Mouse (Mus musculus) CH12.LX (cell line): ENCODE measurements at regions not wholly inside any gene's neighbourhood (a gene's known extent, or its start where the extent isn't known, plus 50 kb on each side); places are given as distances from the start of the nearest gene placed in this dataset.

Source experiments
- DNase-seq: peaks from one replicate; pipeline ENCODE4 v3.0.0-alpha.2; 2013; ENCODE audit errors: extremely low read depth
- H3K27ac ChIP-seq: 2 replicates; pipeline ENCODE4 v1.5.1; 2012; ENCODE audit warnings: low read depth, mild to moderate bottlenecking, control low read depth, moderate library complexity; ENCODE audit not compliant: insufficient read depth
- H3K27me3 ChIP-seq: replicated peaks from 2 replicates; pipeline ENCODE3; 2012; ENCODE audit warnings: inconsistent platforms
- H3K36me3 ChIP-seq, 2 experiments: replicated peaks in 1 of 2; 2 replicates each; pipeline versions ENCODE3 to v1.6.1; 2012; ENCODE audit warnings: inconsistent platforms in 1 of 2, low read length in 1 of 2, mild to moderate bottlenecking in 1 of 2, mixed read lengths in 1 of 2, moderate library complexity in 1 of 2; ENCODE audit not compliant: control insufficient read depth in 1 of 2, insufficient read depth in 1 of 2
- H3K4me1 ChIP-seq, 2 experiments: 2 replicates each; pipeline ENCODE4 v1.6.1; 2012; ENCODE audit warnings: inconsistent platforms in 1 of 2, moderate library complexity in 1 of 2; ENCODE audit not compliant: insufficient read depth in 2 of 2, control insufficient read depth in 1 of 2
- H3K4me2 ChIP-seq: 2 replicates; pipeline ENCODE4 v1.6.1; 2012; ENCODE audit warnings: low read depth, mild to moderate bottlenecking, control low read depth; ENCODE audit not compliant: poor library complexity, insufficient read depth, severe bottlenecking
- H3K4me3 ChIP-seq, 3 experiments: fragments of 150-350 bp in 1 of 3; sonication (generic) in 1 of 3; replicated peaks in 1 of 3; 2 replicates each; pipeline versions ENCODE3 to v1.5.1; 2011 to 2012; ENCODE audit warnings: low read depth in 2 of 3, low read length in 2 of 3, mild to moderate bottlenecking in 2 of 3, moderate library complexity in 2 of 3, control low read depth in 1 of 3, improper control_type of control experiment in 1 of 3, inconsistent platforms in 1 of 3, mixed read lengths in 1 of 3; ENCODE audit not compliant: poor library complexity in 1 of 3
- H3K79me2 ChIP-seq: replicated peaks from 2 replicates; pipeline ENCODE4 v1.6.1; 2012; ENCODE audit warnings: mild to moderate bottlenecking, moderate library complexity; ENCODE audit not compliant: control insufficient read depth, poor library complexity, insufficient read depth, severe bottlenecking; ENCODE audit errors: extremely low read depth
- H3K9ac ChIP-seq: 2 replicates; pipeline ENCODE4 v1.6.1; 2012; ENCODE audit warnings: low read depth, mild to moderate bottlenecking, control low read depth, moderate library complexity; ENCODE audit not compliant: insufficient read depth
- H3K9me3 ChIP-seq: replicated peaks from 2 replicates; pipeline ENCODE3; 2012; ENCODE audit warnings: low read length, inconsistent platforms, mixed read lengths
- CHD1 ChIP-seq: IDR thresholded peaks from 2 replicates; pipeline ENCODE4 v1.6.1; 2012; ENCODE audit warnings: low read depth, low read length, improper control_type of control experiment, inconsistent platforms
- CHD2 ChIP-seq: IDR thresholded peaks from 2 replicates; pipeline ENCODE4 v1.6.1; 2011; ENCODE audit warnings: low read length, improper control_type of control experiment
- CTCF ChIP-seq, 2 experiments: IDR thresholded peaks in 1 of 2; conservative IDR thresholded peaks in 1 of 2; 2 replicates each; pipeline ENCODE4 v1.5.1; 2011 to 2012; ENCODE audit warnings: low read depth in 2 of 2, low read length in 2 of 2, improper control_type of control experiment in 1 of 2, inconsistent platforms in 1 of 2, mild to moderate bottlenecking in 1 of 2, moderate library complexity in 1 of 2
- E2F4 ChIP-seq: IDR thresholded peaks from 2 replicates; pipeline ENCODE4 v1.6.1; 2011; ENCODE audit warnings: low read depth, low read length, improper control_type of control experiment; ENCODE audit not compliant: insufficient replicate concordance
- EP300 ChIP-seq: IDR thresholded peaks from 2 replicates; pipeline ENCODE4 v1.6.1; 2011; ENCODE audit warnings: low read length, improper control_type of control experiment
- ETS1 ChIP-seq: conservative IDR thresholded peaks from 2 replicates; pipeline ENCODE4 v1.6.1; 2012; ENCODE audit warnings: low read depth, mild to moderate bottlenecking, inconsistent platforms, low read length, improper control_type of control experiment, moderate library complexity
- JUN ChIP-seq: IDR thresholded peaks from 2 replicates; pipeline ENCODE4 v1.6.1; 2011; ENCODE audit warnings: low read depth, mild to moderate bottlenecking, low read length, improper control_type of control experiment, moderate library complexity; ENCODE audit not compliant: insufficient read depth
- KAT2A ChIP-seq: IDR thresholded peaks from 2 replicates; pipeline ENCODE4 v1.6.1; 2012; ENCODE audit warnings: low read length, improper control_type of control experiment, inconsistent platforms; ENCODE audit not compliant: insufficient replicate concordance
- MAZ ChIP-seq: IDR thresholded peaks from 2 replicates; pipeline ENCODE4 v1.6.1; 2012; ENCODE audit warnings: low read depth, mild to moderate bottlenecking, inconsistent platforms, low read length, improper control_type of control experiment, moderate library complexity
- MEF2A ChIP-seq: IDR thresholded peaks from 2 replicates; pipeline ENCODE4 v1.6.1; 2014; ENCODE audit warnings: low read depth, mild to moderate bottlenecking, inconsistent platforms, low read length, improper control_type of control experiment, borderline replicate concordance
- POLR2A ChIP-seq: IDR thresholded peaks from 2 replicates; pipeline ENCODE4 v1.6.1; 2011; ENCODE audit warnings: low read depth, mild to moderate bottlenecking, improper control_type of control experiment, low read length
- POLR2AphosphoS2 ChIP-seq: IDR thresholded peaks from 2 replicates; pipeline ENCODE4 v1.6.1; 2011; ENCODE audit warnings: low read depth, low read length, improper control_type of control experiment
- RCOR1 ChIP-seq: conservative IDR thresholded peaks from 2 replicates; pipeline ENCODE4 v1.6.1; 2012; ENCODE audit warnings: low read depth, mild to moderate bottlenecking, inconsistent platforms, low read length, improper control_type of control experiment
- SIN3A ChIP-seq: IDR thresholded peaks from 2 replicates; pipeline ENCODE4 v1.6.1; 2012; ENCODE audit warnings: low read length, improper control_type of control experiment, inconsistent platforms
- SMC3 ChIP-seq: IDR thresholded peaks from 2 replicates; pipeline ENCODE4 v1.6.1; 2011; ENCODE audit warnings: low read depth, low read length, improper control_type of control experiment
- TCF12 ChIP-seq: IDR thresholded peaks from 2 replicates; pipeline ENCODE4 v1.6.1; 2014; ENCODE audit warnings: low read depth, mild to moderate bottlenecking, inconsistent platforms, low read length, improper control_type of control experiment
- UBTF ChIP-seq: IDR thresholded peaks from 2 replicates; pipeline ENCODE4 v1.6.1; 2012; ENCODE audit warnings: low read depth, mild to moderate bottlenecking, inconsistent platforms, low read length, improper control_type of control experiment, moderate library complexity
- USF1 ChIP-seq: IDR thresholded peaks from 2 replicates; pipeline ENCODE4 v1.6.1; 2014; ENCODE audit warnings: low read depth, mild to moderate bottlenecking, inconsistent platforms, low read length, improper control_type of control experiment
- ZC3H11A ChIP-seq: IDR thresholded peaks from 2 replicates; pipeline ENCODE4 v1.6.1; 2012; ENCODE audit warnings: low read depth, mild to moderate bottlenecking, inconsistent platforms, low read length, improper control_type of control experiment
- ZKSCAN1 ChIP-seq: IDR thresholded peaks from 2 replicates; pipeline ENCODE4 v1.6.1; 2012; ENCODE audit warnings: low read depth, inconsistent platforms, low read length, improper control_type of control experiment, borderline replicate concordance
- ZMIZ1 ChIP-seq: IDR thresholded peaks from 2 replicates; pipeline ENCODE4 v1.6.1; 2012; ENCODE audit warnings: low read depth, mild to moderate bottlenecking, inconsistent platforms, low read length, improper control_type of control experiment
- ZNF384 ChIP-seq: IDR thresholded peaks from 2 replicates; pipeline ENCODE4 v1.6.1; 2012; ENCODE audit warnings: low read depth, low read length, improper control_type of control experiment, inconsistent platforms
- dilution Hi-C: fragments of 300-500 bp; cut with MboI; formaldehyde crosslinking; loops from 2 replicates; pipeline ENCODE4 v1.14.3; 2020; ENCODE audit warnings: low sequenced_read_pairs; ENCODE audit not compliant: extremely low pct_unique_long_range_greater_than_20kb, extremely low pct_ligation_motif_present
- in situ Hi-C: fragments of 300-500 bp; cut with MboI; formaldehyde crosslinking; loops from 3 replicates; pipeline ENCODE4 v1.14.3; 2019; ENCODE audit warnings: low sequenced_read_pairs, low pct_ligation_motif_present, low pct_unique_long_range_greater_than_20kb, mixed read lengths

DNA sequence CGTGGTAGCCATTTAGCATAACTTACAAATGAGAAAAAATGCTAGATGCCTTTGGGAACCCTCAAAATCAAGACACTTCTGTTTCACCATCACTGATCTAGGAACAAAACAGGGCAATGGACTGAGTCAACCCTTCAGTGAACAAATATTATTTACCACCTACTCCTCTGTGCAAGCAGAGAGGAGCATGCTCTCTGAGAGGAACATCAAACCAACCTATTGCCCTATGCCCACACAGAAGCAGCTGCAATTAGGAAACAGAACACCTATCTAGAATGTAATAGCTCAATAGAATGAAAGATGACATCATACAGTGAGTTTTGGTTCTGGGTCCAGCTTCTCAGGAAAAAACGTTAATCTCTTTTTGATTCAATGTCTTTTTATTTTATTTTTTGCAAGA, 69.0 kb upstream of the Nrip1 start:
- H3K79me2 ChIP-seq, result no peaks in the 10 kb centered on the region
- DNase-seq, result no peak
- dilution Hi-C loops (no loop called here), in situ Hi-C loops (no loop called here)
- H3K9ac ChIP-seq, result no peak overlapping the region
- TF ChIP-seq POLR2A, result no peak
- TF ChIP-seq KAT2A, result no peak
- no peak for TF ChIP-seq ZC3H11A
- TF ChIP-seq MEF2A, result no peak
- no peak for TF ChIP-seq CHD2
- TF ChIP-seq USF1, result no peak
- no peak for TF ChIP-seq ZNF384
- TF ChIP-seq POLR2AphosphoS2, result no peak
- no peak for TF ChIP-seq UBTF
- no peaks in the 10 kb centered on the region for H3K36me3 ChIP-seq
- H3K4me2 ChIP-seq, result no peak overlapping the region
- H3K27ac ChIP-seq, result no peak overlapping the region
- no peak overlapping the region for H3K4me3 ChIP-seq
- no peaks in the 10 kb centered on the region for H3K4me1 ChIP-seq
- H3K27me3 ChIP-seq, result no peaks in the 10 kb centered on the region
- peaks cover 70% of the 10 kb centered on the region for H3K9me3 ChIP-seq

DNA sequence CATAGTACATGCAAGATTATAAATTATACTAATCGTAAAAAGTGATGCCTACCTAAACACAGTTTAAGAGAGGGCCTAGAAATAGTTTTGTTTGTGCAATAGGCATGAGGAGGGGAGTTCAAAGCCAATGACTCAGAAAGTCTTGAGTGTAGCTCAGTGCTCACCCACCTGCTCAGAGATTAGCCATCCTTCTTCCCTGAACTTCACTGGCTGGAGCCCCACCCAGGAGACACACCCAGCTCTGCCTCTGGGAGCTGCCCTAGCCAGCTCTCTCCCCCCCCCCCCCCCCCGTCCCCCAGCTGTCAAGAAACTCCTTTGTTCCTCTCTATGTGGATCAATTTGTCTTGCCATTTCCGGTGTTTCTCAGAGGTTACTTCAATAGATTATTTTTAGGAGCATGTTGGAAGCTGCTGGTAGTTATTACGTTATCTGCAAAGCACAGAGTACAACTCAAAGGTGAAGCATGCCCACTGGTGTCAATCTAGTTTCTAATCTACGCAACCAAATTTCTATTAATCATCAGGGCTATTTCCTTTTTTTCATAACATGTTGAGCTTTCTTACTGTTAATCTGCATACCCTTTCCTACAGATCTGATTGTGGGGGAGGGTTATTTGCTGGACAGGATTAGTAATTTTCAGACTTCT, 68.3 kb upstream of the Nrip1 start:
- no peak overlapping the region for H3K4me3 ChIP-seq
- H3K9ac ChIP-seq, result no peak overlapping the region
- no peaks in the 10 kb centered on the region for H3K4me1 ChIP-seq
- peaks cover 69% of the 10 kb centered on the region for H3K9me3 ChIP-seq
- no peaks in the 10 kb centered on the region for H3K79me2 ChIP-seq
- no peak overlapping the region for H3K27ac ChIP-seq
- TF ChIP-seq EP300 (no peak), CTCF (conservative IDR thresholded peaks at IDR 0.05 in 1 of 2, IDR thresholded peaks at IDR 0.05 in 1 of 2; ENCODE audit: low read depth in 2 of 2, low read length in 2 of 2) (no peak), TCF12 (no peak), MAZ (no peak), JUN (no peak), RCOR1 (no peak), E2F4 (no peak), CHD1 (no peak), SMC3 (no peak), ZMIZ1 (no peak), SIN3A (no peak), UBTF (no peak), ETS1 (no peak), ZKSCAN1 (no peak)
- TF ChIP-seq, all 38 proteins: peak for 0
- Histone ChIP-seq H3K4me2 (no peak overlapping the region), H3K36me3 (no peaks in the 10 kb centered on the region), H3K27me3 (no peaks in the 10 kb centered on the region)
- in situ Hi-C loops (no loop called here), dilution Hi-C loops (no loop called here)
- no peak for DNase-seq
